Mouse (Mus musculus) right cerebral cortex, postnatal 4 days (tissue): ENCODE results near the gene Ormdl1.
"Not testable (repeated sequence)": the region's sequence is repeated elsewhere in the genome, so short reads cannot be mapped to it uniquely, and the experiment has no call there.

Source experiments
- DNase-seq: peaks from one replicate; pipeline ENCODE4 v3.0.0-alpha.2; 2022

The Ormdl1 gene

DNA sequence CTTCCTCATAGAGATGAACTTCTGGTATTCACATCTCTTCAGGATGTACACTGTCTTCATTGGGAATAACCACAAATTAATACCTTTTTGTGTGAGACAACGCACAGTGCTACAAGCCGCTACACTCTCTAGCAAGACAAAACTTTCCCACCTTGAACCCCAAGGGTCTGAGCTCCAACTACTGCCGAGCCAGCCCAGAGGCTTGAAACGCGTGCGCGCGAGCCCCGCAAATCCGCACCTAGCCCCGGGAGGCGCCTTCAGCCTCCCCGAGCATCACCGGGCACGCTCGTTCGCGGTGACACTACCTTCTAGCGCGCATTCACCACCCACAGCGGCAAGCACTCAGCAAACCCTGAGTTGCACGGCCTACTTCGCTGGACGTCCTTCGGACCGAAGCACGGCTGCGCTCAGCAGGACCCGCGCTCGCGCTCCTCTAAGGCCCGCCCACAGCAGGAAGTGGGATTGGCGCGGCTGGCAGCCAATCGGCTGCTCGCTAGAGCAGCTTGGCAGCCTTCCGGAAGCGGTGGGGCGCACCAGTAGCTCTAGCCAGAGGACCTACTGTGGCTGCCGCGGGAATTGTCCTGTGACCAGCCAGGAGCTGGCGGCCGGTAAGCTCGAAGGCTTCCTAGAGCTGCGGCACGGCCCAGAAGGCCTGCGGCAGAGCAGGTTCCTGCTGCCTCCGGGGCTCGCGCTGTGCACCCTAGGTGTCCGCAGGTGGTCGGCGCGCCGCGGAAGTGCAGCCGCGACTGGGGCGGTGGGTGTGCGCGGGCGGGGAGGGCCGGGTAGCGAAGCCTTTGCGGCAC lies at the start of gene Ormdl1, which contains the start of the genes Pms1 and Gm28778:
Gene Ormdl1 (plus strand): TSS at position 515 of the 803 bp plus-strand sequence.
Gene Pms1 (minus strand): TSS at position 438 of the 803 bp plus-strand sequence.
Gene Gm28778 (plus strand): TSS at position 531 of the 803 bp plus-strand sequence.
- DNase-seq = peak; percentile 95

DNA sequence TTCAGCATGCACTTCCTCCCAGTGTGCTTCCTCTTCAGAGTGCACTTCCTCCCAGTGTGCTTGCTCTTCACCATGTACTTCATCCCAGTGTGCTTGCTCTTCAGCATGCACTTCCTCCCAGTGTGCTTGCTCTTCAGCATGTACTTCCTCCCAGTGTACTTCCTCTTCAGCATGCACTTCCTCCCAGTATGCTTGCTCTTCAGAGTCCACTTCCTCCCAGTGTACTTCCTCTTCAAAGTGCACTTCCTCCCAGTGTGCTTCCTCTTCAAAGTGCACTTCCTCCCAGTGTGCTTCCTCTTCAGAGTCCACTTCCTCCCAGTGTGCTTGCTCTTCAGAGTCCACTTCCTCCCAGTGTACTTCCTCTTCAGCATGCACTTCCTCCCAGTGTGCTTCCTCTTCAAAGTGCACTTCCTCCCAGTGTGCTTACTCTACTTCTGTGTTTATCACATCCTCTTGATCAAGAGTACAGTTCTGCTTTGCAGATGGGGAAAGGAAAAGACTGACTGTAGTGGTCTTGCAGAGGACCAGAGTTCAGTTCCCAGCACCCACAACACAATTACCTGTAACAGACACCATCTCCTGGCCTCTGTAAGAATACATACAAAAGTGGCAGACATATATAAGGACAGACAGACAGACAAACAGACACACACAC lies 31.8 kb upstream of the Ormdl1 start:
- DNase-seq = not testable (repeated sequence)

GRCm38 (mm10) chr1:53269901-53270300 lies 27.0 kb upstream of the Ormdl1 start:
- DNase-seq = no peak

DNA sequence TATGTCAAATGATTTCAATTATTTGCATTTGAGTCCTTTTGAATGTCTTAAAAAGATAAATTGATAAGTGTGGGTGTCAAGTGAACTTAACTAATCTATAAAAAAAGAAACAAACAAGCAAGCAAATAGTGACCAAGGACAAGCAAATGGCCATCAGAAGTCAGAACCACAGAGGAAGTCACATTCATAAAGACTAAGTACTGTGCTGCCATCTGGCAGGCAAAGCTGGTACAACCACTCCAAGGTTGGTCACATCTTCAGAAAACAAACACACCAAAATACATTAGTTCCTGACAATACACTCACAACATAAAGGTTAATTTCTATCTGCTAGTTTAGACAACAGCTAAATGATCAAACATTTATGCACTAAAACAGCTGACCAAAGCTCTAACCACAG lies 24.2 kb upstream of the Ormdl1 start:
- peak; percentile 51 for DNase-seq

GRCm38 (mm10) chr1:53291197-53291596 lies 5.7 kb upstream of the Ormdl1 start:
- no peak for DNase-seq

- no peak for DNase-seq
Measured at GRCm38 (mm10) chr1:53300506-53300905, 3.6 kb downstream of the Ormdl1 start.

DNA sequence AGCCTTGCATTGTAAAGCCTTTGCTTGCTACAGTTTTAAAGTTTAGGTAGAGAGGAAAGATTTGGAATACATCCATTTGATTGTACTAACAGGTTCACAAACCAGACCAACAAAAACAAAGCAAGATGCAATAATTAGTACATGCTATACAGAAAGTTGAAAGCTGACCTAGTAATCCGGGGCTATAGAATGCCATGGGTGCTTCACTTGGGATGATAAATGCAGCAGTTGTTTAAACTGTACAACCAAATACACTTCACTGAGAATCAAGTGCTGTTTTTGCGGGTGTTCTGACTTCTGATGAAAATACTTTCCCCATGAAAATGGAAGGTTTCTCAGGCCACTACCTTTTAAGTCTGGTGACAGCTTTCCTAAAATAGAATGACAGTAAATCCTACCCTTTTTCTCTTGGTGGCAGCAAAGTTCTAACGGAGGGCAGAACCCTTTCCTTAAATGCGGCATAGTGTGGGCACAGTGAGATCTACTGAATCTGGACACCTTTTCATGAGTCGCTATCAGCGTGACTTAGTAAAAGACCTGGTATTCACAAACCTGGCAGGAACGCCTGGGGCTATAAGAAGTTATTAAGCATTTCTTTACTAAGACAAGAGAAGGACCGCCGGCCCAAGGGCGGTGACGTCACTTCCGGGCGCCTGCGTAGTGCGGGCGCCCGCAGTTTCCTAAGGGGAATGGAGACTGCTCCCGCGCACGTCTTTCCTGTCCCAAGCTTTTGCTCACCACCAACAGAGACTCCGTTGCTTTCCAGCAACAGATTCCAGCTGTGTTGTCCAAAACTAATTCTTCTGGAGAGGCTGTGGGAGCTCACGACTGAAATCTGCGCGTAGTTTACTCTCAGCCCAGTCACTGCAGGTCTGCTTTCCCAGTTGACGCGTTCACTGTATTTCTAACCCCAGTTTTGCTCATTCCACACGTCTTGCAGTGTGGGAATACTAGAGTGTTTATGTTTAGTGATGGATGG lies 16.4 kb downstream of the Ormdl1 start, which contains the start of gene Osgepl1:
Gene Osgepl1 (plus strand): TSS at position 636 of the 979 bp plus-strand sequence.
- DNase-seq = peak; percentile 85

GRCm38 (mm10) chr1:53321662-53322344 lies 24.9 kb downstream of the Ormdl1 start:
- no peak for DNase-seq

- no peak for DNase-seq
Measured at GRCm38 (mm10) chr1:53323254-53323653, 26.4 kb downstream of the Ormdl1 start.

GRCm38 (mm10) chr1:53324277-53324676 lies 27.4 kb downstream of the Ormdl1 start:
- DNase-seq = no peak

- no peak for DNase-seq
Measured at GRCm38 (mm10) chr1:53324827-53325494, 28.1 kb downstream of the Ormdl1 start.

DNA sequence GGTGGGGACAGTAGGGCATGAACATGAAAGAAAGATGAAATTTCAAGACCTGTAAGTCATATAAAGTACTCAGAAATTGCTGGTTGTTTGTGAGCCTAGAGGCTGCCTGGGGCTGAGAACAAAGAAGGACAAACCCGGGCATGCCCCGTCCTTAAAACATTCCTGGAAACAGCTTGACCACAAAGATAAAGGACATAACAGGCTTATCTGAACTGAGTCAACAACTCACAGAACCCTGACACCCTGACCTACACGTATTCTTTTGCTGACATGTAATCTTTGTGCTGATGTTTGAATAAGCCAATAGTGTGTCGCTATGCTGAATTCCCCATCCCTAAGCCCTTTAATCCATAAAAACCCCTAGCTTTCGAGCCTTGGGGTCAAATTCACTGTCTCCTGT lies 36.6 kb downstream of the Ormdl1 start:
- not testable (repeated sequence) for DNase-seq

DNA sequence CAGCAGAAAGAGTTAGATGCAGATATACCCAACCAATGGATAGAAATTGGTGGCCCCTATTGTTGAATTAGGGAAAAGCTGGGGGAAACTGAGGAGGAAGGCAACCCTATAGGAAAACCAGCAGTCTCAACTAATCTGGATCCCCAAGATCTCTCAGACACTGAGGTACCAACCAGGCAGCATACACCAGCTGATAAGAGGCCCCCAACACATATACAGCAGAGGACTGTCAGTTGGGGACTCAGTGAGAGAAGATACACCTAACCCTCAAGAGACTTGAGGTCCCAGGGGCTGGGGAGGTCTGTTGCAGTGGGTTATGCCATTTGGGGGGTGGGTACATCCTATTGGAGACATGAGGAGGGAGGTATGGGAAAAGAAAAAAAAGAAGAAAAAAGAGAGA lies 38.6 kb downstream of the Ormdl1 start:
- DNase-seq = no peak

DNA sequence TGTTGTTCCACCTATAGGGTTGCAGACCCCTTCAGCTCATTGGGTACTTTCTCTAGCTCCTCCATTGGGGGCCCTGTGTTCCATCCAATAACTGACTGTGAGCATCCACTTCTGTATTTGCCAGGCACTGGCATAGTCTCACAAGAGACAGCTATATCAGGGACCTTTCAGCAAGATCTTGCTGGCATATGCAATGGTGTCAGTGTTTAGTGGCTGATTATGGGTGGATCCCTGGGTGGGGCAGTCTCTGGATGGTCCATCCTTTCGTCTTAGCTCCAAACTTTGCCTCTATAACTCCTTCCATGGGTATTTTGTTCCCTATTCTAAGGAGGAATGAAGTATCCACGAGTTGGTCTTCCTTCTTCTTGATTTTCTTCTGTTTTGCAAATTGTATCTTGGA lies 40.5 kb downstream of the Ormdl1 start:
- DNase-seq = not testable (repeated sequence)

DNA sequence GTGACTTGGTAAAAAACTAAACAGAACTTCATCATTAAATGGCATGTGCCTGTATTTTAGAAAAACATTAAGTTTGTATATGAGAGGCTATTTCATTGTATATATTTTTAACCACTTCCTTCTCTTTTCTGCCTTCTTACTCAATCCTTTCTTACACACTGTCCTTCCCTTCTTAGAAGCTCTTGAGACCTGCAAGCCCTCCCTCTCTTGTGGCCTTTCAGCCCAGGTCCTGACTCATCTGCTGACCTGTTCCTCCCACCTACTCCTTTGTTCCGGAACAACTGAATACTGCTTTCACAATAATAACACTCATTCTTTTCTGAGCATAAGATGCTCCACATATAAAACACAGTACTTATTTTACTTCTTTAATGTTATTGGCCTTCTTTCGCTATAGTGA lies 44.2 kb downstream of the Ormdl1 start:
- no peak for DNase-seq

DNA sequence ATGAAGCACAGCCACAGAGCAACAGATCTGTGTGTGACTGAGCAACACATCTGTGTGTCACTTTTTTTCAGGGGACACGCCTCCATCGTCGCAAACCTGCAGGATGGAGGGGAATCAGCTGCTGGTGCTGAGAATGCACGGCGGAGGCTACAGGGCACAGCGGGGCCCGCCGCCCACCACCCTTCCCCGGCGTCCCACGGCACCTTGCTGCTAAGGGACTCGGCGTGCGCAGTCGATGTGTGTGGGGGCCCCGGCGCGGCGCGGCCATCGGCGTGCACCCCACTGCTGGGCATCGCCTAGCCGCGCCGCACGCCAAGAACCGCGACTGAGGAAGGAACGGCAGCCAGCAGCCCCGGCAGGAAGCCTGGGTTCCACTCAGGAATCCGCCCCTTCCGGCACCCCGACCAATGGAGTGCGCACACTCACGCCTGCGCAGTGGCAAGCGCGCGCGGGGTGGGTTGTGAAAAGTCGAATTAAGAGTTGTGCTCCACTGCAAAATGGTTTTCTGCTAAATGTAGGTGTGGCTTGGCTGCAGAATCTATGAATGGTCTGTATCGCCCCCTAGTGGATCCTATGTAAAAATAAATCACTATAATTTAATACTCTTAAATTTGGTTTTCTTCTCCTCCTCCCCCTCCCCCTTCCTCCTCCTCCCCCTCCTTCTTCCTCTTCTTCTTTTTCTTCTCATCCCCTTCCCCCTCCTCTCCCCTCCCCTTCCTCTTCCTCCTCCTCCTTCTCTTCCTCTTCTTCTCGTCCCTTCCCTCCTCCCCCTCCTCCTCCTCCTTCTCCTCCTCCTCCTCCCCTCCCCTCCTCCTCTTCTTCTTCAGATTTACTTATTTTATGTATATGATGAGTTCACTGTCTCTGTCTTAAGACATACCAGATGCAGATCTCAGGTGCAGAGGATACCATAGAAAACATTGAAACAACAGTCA lies 55.7 kb downstream of the Ormdl1 start, which contains the start of the genes Asdurf, Gm28551 and Asnsd1:
Gene Asdurf (minus strand): TSS at position 293 of the 935 bp plus-strand sequence.
Gene Gm28551 (minus strand): TSS at position 341 of the 935 bp plus-strand sequence.
Gene Asnsd1 (minus strand): TSS at position 426 of the 935 bp plus-strand sequence.
- DNase-seq = peak; percentile 96

- no peak for DNase-seq
Measured at GRCm38 (mm10) chr1:53358988-53359387, 62.1 kb downstream of the Ormdl1 start.
